Mouse (Mus musculus) lung, postnatal 0 days (tissue): ENCODE measurements around the gene Cfap77.

Experiments used
- CTCF ChIP-seq: IDR thresholded peaks from 2 replicates; pipeline ENCODE4 v1.5.1; 2016; ENCODE audit warnings: antibody characterized with exemption, mild to moderate bottlenecking
- EP300 ChIP-seq: IDR thresholded peaks from 2 replicates; pipeline ENCODE4 v1.6.1; 2016; ENCODE audit warnings: antibody characterized with exemption, mild to moderate bottlenecking, control low read depth

GRCm38 (mm10) chr2:28956874-28957273 lies 98.0 kb downstream of the Cfap77 start:
- TF ChIP-seq CTCF (no peak), EP300 (no peak)
